Mouse (Mus musculus): ENCODE measurements at regions not wholly inside any gene's neighbourhood (a gene's known extent, or its start where the extent isn't known, plus 50 kb on each side); places are given as distances from the start of the nearest gene placed in this dataset.

DNA sequence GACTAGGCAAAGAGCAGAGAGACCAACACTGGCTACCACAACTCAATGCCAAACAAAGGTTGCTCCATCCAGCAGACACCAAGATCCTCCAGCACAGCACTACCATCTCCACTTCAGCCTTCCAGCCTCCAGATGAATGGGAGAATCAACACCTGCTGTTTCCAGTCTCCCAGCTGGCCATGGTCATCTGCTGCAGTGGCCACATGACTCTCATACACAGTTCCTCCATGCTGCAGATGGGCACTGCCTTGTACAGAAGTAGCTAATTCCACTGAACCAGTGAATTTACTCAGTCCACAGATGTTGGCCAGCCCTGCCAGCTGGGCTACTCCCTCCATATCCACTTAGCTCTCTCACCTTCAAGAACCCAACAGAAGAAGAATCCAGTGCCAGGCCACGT lies 63.0 kb upstream of the Vstm5 start:
- no peak for DNase-seq

DNA sequence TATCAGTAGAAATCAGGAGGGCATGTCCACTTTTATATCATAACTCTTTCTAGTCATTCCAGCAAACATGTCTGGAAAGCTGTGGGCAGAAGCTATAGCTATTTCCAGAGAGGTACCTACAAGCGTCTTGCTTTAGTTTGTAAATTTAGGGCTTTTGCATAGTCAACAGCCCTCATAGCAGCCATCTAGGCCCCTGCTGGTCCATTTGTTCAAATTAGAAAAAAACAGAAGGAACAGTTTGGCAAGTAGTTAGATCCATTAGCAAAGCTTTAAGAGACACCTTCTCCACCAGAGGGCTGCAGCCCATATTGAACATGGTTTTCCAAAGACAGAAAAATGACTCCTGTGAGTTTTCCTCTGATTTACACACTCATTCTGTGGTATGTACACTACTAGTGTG lies 63.4 kb upstream of the Vstm5 start:
- no peak for DNase-seq

DNA sequence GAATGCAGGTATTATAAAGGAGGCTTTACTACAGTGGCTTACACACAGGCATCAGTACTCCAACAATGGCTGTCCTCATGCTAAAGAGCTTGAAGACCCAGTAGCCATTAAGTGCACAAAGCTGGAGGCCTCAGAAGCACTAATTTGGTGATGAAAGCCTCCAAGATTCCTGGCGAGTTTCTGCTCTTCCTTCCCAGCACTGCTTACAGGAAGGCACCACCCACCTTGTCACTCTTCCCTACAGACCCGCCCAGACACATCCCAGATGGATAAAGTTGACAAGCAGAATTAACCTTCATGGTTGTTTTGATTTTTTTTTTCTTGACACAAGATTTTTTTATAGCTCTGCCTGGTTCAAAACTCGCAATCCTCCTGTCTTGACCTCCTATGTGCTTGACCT lies 59.0 kb upstream of the Hephl1 start:
- DNase-seq: no peak

DNA sequence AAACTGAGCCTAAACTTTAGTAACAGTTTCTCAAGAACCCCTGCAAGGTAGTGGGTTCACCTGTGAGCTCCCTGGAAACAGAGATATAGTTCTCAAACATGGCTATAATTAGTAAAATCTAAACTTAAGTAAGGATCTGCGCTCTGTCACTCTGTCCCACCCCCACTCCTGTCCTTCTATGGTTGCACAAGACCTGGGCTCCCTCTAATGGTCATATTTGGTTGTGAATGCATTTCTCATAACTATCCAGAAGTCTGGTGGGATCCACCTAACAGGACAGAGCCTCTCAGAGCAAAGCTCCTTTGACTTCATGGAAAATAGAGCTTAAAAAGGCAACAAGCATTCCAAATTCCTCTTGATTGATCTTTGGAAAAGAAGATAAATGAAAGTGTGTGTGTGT lies 57.8 kb upstream of the Hephl1 start:
- peak in 1 of 2 experiments; percentile 22 for DNase-seq

DNA sequence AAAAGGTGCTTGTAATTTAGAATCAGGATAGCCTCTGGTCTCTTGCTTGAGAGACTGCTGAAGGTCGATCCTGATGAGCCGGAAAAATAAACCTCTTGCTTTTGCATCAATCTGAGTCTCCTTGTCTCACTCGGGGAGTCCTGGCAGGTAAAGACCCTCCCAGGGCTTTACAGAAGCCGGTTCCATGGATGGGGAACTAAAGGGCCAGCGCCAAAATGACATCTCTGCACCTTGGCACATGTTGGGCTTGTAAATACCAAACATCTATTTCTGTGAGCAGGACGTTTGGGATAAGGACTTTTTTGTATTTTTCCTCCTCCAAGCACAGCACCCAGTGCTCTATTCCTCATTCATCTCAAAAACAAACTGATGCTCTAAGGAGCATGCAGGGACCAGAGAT lies 57.1 kb upstream of the Hephl1 start:
- DNase-seq: no peak

DNA sequence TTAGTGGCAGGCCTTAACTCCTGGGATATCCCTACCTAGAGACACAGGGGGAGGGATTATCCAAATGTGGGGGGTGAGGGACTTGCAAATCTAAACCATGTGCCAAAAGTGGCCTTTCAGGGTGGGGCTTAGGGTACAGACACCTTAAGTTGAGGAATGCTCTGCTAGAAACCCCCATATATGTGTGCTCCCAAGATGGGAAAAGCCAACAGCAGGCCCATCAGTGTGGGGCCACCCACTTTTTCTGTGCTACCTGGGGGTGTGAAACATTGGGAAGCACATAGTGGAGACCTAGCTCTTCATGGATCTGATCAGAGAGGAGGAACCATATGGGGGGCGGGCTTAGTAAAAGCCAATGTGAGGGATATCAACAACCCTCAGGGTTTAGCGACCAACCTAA lies 55.0 kb upstream of the Hephl1 start:
- no peak for DNase-seq

DNA sequence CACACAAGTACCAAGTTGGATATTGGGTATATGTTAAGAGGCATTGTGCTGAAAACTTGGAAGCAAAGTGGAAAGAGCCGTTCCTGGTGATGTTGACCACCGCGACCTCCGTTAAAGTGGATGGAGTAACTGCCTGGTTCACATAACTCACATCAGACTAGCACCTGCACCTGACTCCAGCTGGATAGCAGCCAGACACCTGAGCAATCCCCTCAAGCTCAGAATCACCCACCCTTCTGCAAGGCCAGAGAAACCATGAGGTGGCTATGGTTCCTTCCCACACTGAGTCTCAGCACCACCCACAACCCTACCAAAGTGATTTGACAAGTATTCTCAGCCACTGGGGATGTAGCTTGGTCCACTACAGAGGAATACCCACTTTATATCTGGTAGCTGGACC lies 54.6 kb upstream of the Hephl1 start:
- DNase-seq: no peak
